Mouse (Mus musculus) olfactory bulb, adult 2 months (tissue): Measurements from ENCODE around the gene Crhbp.

Experiments
- CTCF ChIP-seq: fragments of 200-500 bp; IDR thresholded peaks from 2 replicates; pipeline ENCODE4 v1.5.1; 2012; ENCODE audit warnings: low read depth, mild to moderate bottlenecking, low read length, moderate library complexity; ENCODE audit not compliant: insufficient read depth
- POLR2A ChIP-seq: fragments of 200-500 bp; IDR thresholded peaks from 2 replicates; pipeline ENCODE4 v1.6.1; 2012; ENCODE audit warnings: mild to moderate bottlenecking, low read depth, low read length, moderate library complexity; ENCODE audit not compliant: insufficient read depth

DNA sequence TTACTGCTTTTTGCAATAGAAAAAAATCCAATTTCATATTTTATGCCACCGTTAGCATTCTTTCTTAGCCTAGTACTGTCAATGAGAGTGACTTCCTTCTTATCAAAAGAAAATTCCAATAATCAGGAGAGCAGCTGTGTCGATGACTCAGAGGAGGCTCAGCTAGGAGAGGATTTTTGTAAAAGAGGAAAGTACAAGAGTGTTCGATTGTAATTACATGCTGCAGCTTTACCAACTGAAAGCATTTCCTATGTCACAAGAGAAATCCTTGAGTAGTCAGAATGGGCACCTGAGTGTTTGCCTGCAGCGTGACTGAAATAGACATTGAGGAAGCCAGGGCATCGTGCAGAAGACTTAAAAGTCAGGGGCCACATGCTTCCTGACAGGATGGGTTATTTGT, 5.2 kb downstream of the Crhbp start:
- no peak for TF ChIP-seq CTCF
- no peak for TF ChIP-seq POLR2A
